Mouse (Mus musculus): Measurements from ENCODE around the gene Tns3. TPM values are rescaled to one million over a fixed set of nuclear protein-coding genes. Genes with fewer than 3 reads are reported as not detected.

Gene Tns3
- polyA plus RNA-seq, 1 experiment from 2014 or later: 12.6 TPM

GRCm38 (mm10) chr11:8469537-8469936, 194.8 kb downstream of the Tns3 start:
- Histone ChIP-seq H3K9ac (no peak overlapping the region), H3K4me3 (no peak overlapping the region), H3K4me1 (peaks cover 28% of the 10 kb centered on the region), H3K4me2 (replicated peaks) (no peak overlapping the region), H3K9me3 (no peaks in the 10 kb centered on the region), H3K27me3 (replicated peaks) (no peaks in the 10 kb centered on the region), H3K36me3 (no peaks in the 10 kb centered on the region), H3K27ac (no peak overlapping the region)
- no peak for ATAC-seq (ENCODE audit: low FRiP score, low read depth)
- WGBS: 75% methylated on average over 9 of the region's 9 CpGs

GRCm38 (mm10) chr11:8468161-8469091, 195.9 kb downstream of the Tns3 start:
- Histone ChIP-seq H3K4me3 (peak overlapping the region; percentile 28), H3K9me3 (no peaks in the 10 kb centered on the region), H3K36me3 (no peaks in the 10 kb centered on the region), H3K4me1 (peaks cover 28% of the 10 kb centered on the region), H3K27ac (no peak overlapping the region), H3K9ac (peak overlapping the region; percentile 50), H3K4me2 (replicated peaks) (peak overlapping the region; percentile 80), H3K27me3 (replicated peaks) (no peaks in the 10 kb centered on the region)
- ATAC-seq (ENCODE audit: low FRiP score, low read depth): peak; percentile 83
- WGBS: 2% methylated on average over 32 of the region's 33 CpGs

GRCm38 (mm10) chr11:8467403-8468160, 196.8 kb downstream of the Tns3 start:
- H3K27ac ChIP-seq: no peak overlapping the region
- no peaks in the 10 kb centered on the region for H3K9me3 ChIP-seq
- ATAC-seq (ENCODE audit: low FRiP score, low read depth): peak; percentile 37; the same call in 1 of the 2 replicates
- H3K27me3 ChIP-seq (replicated peaks): no peaks in the 10 kb centered on the region
- H3K36me3 ChIP-seq: no peaks in the 10 kb centered on the region
- H3K9ac ChIP-seq: no peak overlapping the region
- WGBS: 31% methylated on average over 13 of the region's 13 CpGs
- peaks cover 28% of the 10 kb centered on the region for H3K4me1 ChIP-seq
- peak overlapping the region; percentile 80 for H3K4me2 ChIP-seq (replicated peaks)
- peak overlapping the region; percentile 28 for H3K4me3 ChIP-seq

GRCm38 (mm10) chr11:8463866-8464265, 200.5 kb downstream of the Tns3 start:
- Histone ChIP-seq H3K27ac (no peak overlapping the region), H3K9me3 (no peaks in the 10 kb centered on the region), H3K36me3 (no peaks in the 10 kb centered on the region), H3K4me3 (no peak overlapping the region), H3K4me2 (replicated peaks) (no peak overlapping the region), H3K27me3 (replicated peaks) (no peaks in the 10 kb centered on the region), H3K4me1 (peaks cover 25% of the 10 kb centered on the region), H3K9ac (no peak overlapping the region)
- ATAC-seq (ENCODE audit: low FRiP score, low read depth): no peak
- 84% methylated on average over 2 of the region's 2 CpGs for WGBS

GRCm38 (mm10) chr11:8462827-8463405, 201.4 kb downstream of the Tns3 start:
- ATAC-seq (ENCODE audit: low FRiP score, low read depth): no peak
- Histone ChIP-seq H3K4me2 (replicated peaks) (no peak overlapping the region), H3K27ac (no peak overlapping the region), H3K9ac (no peak overlapping the region), H3K9me3 (no peaks in the 10 kb centered on the region), H3K27me3 (replicated peaks) (no peaks in the 10 kb centered on the region), H3K36me3 (no peaks in the 10 kb centered on the region), H3K4me1 (peaks cover 17% of the 10 kb centered on the region), H3K4me3 (no peak overlapping the region)
- WGBS: 97% methylated on average over 3 of the region's 3 CpGs

- H3K4me2 ChIP-seq (replicated peaks): no peak overlapping the region
- WGBS: 90% methylated on average over 4 of the region's 4 CpGs
- no peak overlapping the region for H3K27ac ChIP-seq
- no peak overlapping the region for H3K4me3 ChIP-seq
- no peaks in the 10 kb centered on the region for H3K27me3 ChIP-seq (replicated peaks)
- ATAC-seq (ENCODE audit: low FRiP score, low read depth): no peak
- no peak overlapping the region for H3K9ac ChIP-seq
- no peaks in the 10 kb centered on the region for H3K36me3 ChIP-seq
- peaks cover 8% of the 10 kb centered on the region; the same call in 1 of the 2 replicates for H3K4me1 ChIP-seq
- H3K9me3 ChIP-seq: no peaks in the 10 kb centered on the region
Measured at GRCm38 (mm10) chr11:8460835-8461234, 203.5 kb downstream of the Tns3 start.

GRCm38 (mm10) chr11:8457951-8458350, 206.4 kb downstream of the Tns3 start:
- Histone ChIP-seq H3K4me2 (replicated peaks) (no peak overlapping the region), H3K9me3 (no peaks in the 10 kb centered on the region), H3K4me1 (peaks cover 8% of the 10 kb centered on the region; the same call in 1 of the 2 replicates), H3K36me3 (no peaks in the 10 kb centered on the region), H3K27ac (no peak overlapping the region), H3K27me3 (replicated peaks) (no peaks in the 10 kb centered on the region), H3K9ac (no peak overlapping the region), H3K4me3 (no peak overlapping the region)
- WGBS: 66% methylated on average over 5 of the region's 5 CpGs
- no peak for ATAC-seq (ENCODE audit: low FRiP score, low read depth)

- Histone ChIP-seq H3K9ac (no peak overlapping the region), H3K4me1 (peaks cover 8% of the 10 kb centered on the region; the same call in 1 of the 2 replicates), H3K27me3 (replicated peaks) (no peaks in the 10 kb centered on the region), H3K36me3 (peaks cover under 1% of the 10 kb centered on the region; the same call in 1 of the 2 replicates), H3K4me3 (no peak overlapping the region), H3K27ac (no peak overlapping the region), H3K9me3 (no peaks in the 10 kb centered on the region), H3K4me2 (replicated peaks) (no peak overlapping the region)
- WGBS: 55% methylated on average over 9 of the region's 9 CpGs
- ATAC-seq (ENCODE audit: low FRiP score, low read depth): peak; percentile 51; the same call in 1 of the 2 replicates
Measured at GRCm38 (mm10) chr11:8456586-8457285, 207.6 kb downstream of the Tns3 start.

- no peak for ATAC-seq (ENCODE audit: low FRiP score, low read depth)
- Histone ChIP-seq H3K4me1 (peaks cover 8% of the 10 kb centered on the region; the same call in 1 of the 2 replicates), H3K27me3 (replicated peaks) (no peaks in the 10 kb centered on the region), H3K9me3 (no peaks in the 10 kb centered on the region), H3K4me3 (no peak overlapping the region), H3K36me3 (peaks cover 5% of the 10 kb centered on the region; the same call in 1 of the 2 replicates), H3K4me2 (replicated peaks) (no peak overlapping the region), H3K27ac (no peak overlapping the region), H3K9ac (no peak overlapping the region)
- WGBS: 82% methylated on average over 6 of the region's 6 CpGs
Measured at GRCm38 (mm10) chr11:8455650-8456049, 208.7 kb downstream of the Tns3 start.

- no peak overlapping the region for H3K27ac ChIP-seq
- no peaks in the 10 kb centered on the region for H3K27me3 ChIP-seq (replicated peaks)
- peaks cover 5% of the 10 kb centered on the region; the same call in 1 of the 2 replicates for H3K36me3 ChIP-seq
- H3K9ac ChIP-seq: no peak overlapping the region
- H3K4me2 ChIP-seq (replicated peaks): no peak overlapping the region
- ATAC-seq (ENCODE audit: low FRiP score, low read depth): no peak
- no peak overlapping the region for H3K4me3 ChIP-seq
- peaks cover 8% of the 10 kb centered on the region; the same call in 1 of the 2 replicates for H3K4me1 ChIP-seq
- H3K9me3 ChIP-seq: no peaks in the 10 kb centered on the region
- WGBS: 49% methylated on average over 6 of the region's 6 CpGs
Measured at GRCm38 (mm10) chr11:8453252-8453651, 211.1 kb downstream of the Tns3 start.

GRCm38 (mm10) chr11:8451597-8452201, 212.6 kb downstream of the Tns3 start:
- no peak for ATAC-seq (ENCODE audit: low FRiP score, low read depth)
- 89% methylated on average over 6 of the region's 6 CpGs for WGBS
- Histone ChIP-seq H3K9ac (no peak overlapping the region), H3K4me1 (peaks cover 5% of the 10 kb centered on the region; the same call in 1 of the 2 replicates), H3K36me3 (peaks cover 5% of the 10 kb centered on the region; the same call in 1 of the 2 replicates), H3K27me3 (replicated peaks) (no peaks in the 10 kb centered on the region), H3K4me3 (no peak overlapping the region), H3K9me3 (no peaks in the 10 kb centered on the region), H3K4me2 (replicated peaks) (no peak overlapping the region), H3K27ac (no peak overlapping the region)
